ENCODE assay signal across 8 mouse cellular contexts in genomic region chr8:48553791-48554288, GRCm38 (mm10).
DNase-seq lines count a peak whose midpoint lies in the region; ATAC-seq lines count a peak whose summit lies in the region.

No protein-coding gene starts in this region.

- H3K4me3 ChIP-seq in kidney, embryonic 14.5 days (ENCODE audit: low read length), result peak overlapping the region; percentile 84
- peak overlapping the region; percentile 78 for H3K4me3 ChIP-seq in embryonic facial prominence, embryonic 15.5 days (replicated peaks)
- peak overlapping the region; percentile 72 for H3K4me3 ChIP-seq in intestine, embryonic 16.5 days (ENCODE audit: low read length)
- H3K4me3 ChIP-seq in neural tube, embryonic 13.5 days, result peak overlapping the region; percentile 77

- H3K4me1 ChIP-seq in kidney, embryonic 14.5 days (ENCODE audit: control insufficient read depth, insufficient read depth, low read length), result peaks cover 13% of the 10 kb centered on the region
- H3K4me1 ChIP-seq in embryonic facial prominence, embryonic 15.5 days, result peaks cover 13% of the 10 kb centered on the region
- H3K4me1 ChIP-seq in intestine, embryonic 16.5 days (ENCODE audit: control insufficient read depth, insufficient read depth, low read length), result no peaks in the 10 kb centered on the region; the same call in 1 of the 2 replicates
- peaks cover 22% of the 10 kb centered on the region for H3K4me1 ChIP-seq in neural tube, embryonic 13.5 days (replicated peaks)

- WGBS in kidney, embryonic 14.5 days, result 3% methylated on average over 9 of the region's 9 CpGs
- WGBS in embryonic facial prominence, embryonic 15.5 days, result under 1% methylated on average over 9 of the region's 9 CpGs
- WGBS in intestine, embryonic 16.5 days, result 4% methylated on average over 9 of the region's 9 CpGs
- WGBS in neural tube, embryonic 13.5 days, result 1% methylated on average over 9 of the region's 9 CpGs

- peak overlapping the region; percentile 77 for H3K4me2 ChIP-seq in kidney, embryonic 14.5 days (replicated peaks; ENCODE audit: low read depth, low read length)
- H3K4me2 ChIP-seq in embryonic facial prominence, embryonic 15.5 days (replicated peaks), result peak overlapping the region; percentile 82
- H3K4me2 ChIP-seq in intestine, embryonic 16.5 days (ENCODE audit: low read depth, low read length), result peak overlapping the region; percentile 89
- peak overlapping the region; percentile 88 for H3K4me2 ChIP-seq in neural tube, embryonic 13.5 days

- H3K9me3 ChIP-seq in kidney, embryonic 14.5 days (ENCODE audit: control insufficient read depth, low read length), result no peaks in the 10 kb centered on the region
- H3K9me3 ChIP-seq in embryonic facial prominence, embryonic 15.5 days (replicated peaks), result no peaks in the 10 kb centered on the region
- no peaks in the 10 kb centered on the region for H3K9me3 ChIP-seq in intestine, embryonic 16.5 days (ENCODE audit: control insufficient read depth, low read length)
- H3K9me3 ChIP-seq in neural tube, embryonic 13.5 days, result no peaks in the 10 kb centered on the region

- no peak for DNase-seq in kidney, postnatal 14 days
- DNase-seq in adrenal gland, postnatal 4 days (ENCODE audit: low spot score in 2 of 2), result no peak
- no peak for DNase-seq in thymus, postnatal 25 days
- no peak for DNase-seq in thymus, postnatal 4 days

- no peak for ATAC-seq in kidney, embryonic 14.5 days (ENCODE audit: low FRiP score, low TSS enrichment)
- no peak for ATAC-seq in embryonic facial prominence, embryonic 15.5 days (ENCODE audit: insufficient number of reproducible peaks, low FRiP score, low TSS enrichment, low read depth)
- no peak for ATAC-seq in intestine, embryonic 16.5 days
- no peak for ATAC-seq in neural tube, embryonic 13.5 days (ENCODE audit: low read depth)

- H3K27ac ChIP-seq in kidney, embryonic 14.5 days (ENCODE audit: low read depth, low read length), result no peak overlapping the region
- peak overlapping the region; percentile 97 for H3K27ac ChIP-seq in embryonic facial prominence, embryonic 15.5 days (replicated peaks)
- no peak overlapping the region for H3K27ac ChIP-seq in intestine, embryonic 16.5 days (ENCODE audit: low read length)
- H3K27ac ChIP-seq in neural tube, embryonic 13.5 days (replicated peaks), result peak overlapping the region; percentile 97

- no peaks in the 10 kb centered on the region for H3K36me3 ChIP-seq in kidney, embryonic 14.5 days (ENCODE audit: control insufficient read depth, insufficient read depth, low read length)
- no peaks in the 10 kb centered on the region for H3K36me3 ChIP-seq in embryonic facial prominence, embryonic 15.5 days
- no peaks in the 10 kb centered on the region for H3K36me3 ChIP-seq in intestine, embryonic 16.5 days (ENCODE audit: control insufficient read depth, insufficient read depth, low read length)
- H3K36me3 ChIP-seq in neural tube, embryonic 13.5 days, result no peaks in the 10 kb centered on the region

- H3K9ac ChIP-seq in kidney, embryonic 14.5 days (ENCODE audit: low read depth, low read length), result peak overlapping the region; percentile 83
- peak overlapping the region; percentile 86 for H3K9ac ChIP-seq in embryonic facial prominence, embryonic 15.5 days
- peak overlapping the region; percentile 41 for H3K9ac ChIP-seq in intestine, embryonic 16.5 days (ENCODE audit: low read depth, low read length)
- H3K9ac ChIP-seq in neural tube, embryonic 13.5 days, result peak overlapping the region; percentile 91

- no peaks in the 10 kb centered on the region for H3K27me3 ChIP-seq in kidney, embryonic 14.5 days (ENCODE audit: control insufficient read depth, insufficient read depth, low read length)
- no peaks in the 10 kb centered on the region for H3K27me3 ChIP-seq in embryonic facial prominence, embryonic 15.5 days
- no peaks in the 10 kb centered on the region for H3K27me3 ChIP-seq in intestine, embryonic 16.5 days (replicated peaks; ENCODE audit: control insufficient read depth, insufficient read depth, low read length)
- no peaks in the 10 kb centered on the region for H3K27me3 ChIP-seq in neural tube, embryonic 13.5 days

Comparison
In these comparisons a context has a peak if more than half of its experiments do, and no peak if none do; other contexts are left out.
1. H3K27ac ChIP-seq: peak in embryonic facial prominence, embryonic 15.5 days (single experiment) and neural tube, embryonic 13.5 days (single experiment); none in kidney, embryonic 14.5 days (single experiment) and intestine, embryonic 16.5 days (single experiment).
2. H3K9ac ChIP-seq: peak in every context shown above with its lines; median percentile 91 in neural tube, embryonic 13.5 days; 86 in embryonic facial prominence, embryonic 15.5 days; 83 in kidney, embryonic 14.5 days; 41 in intestine, embryonic 16.5 days.
3. Peak in every context shown above with its lines, with median percentiles within 50 percentile points of each other: H3K4me2 ChIP-seq and H3K4me3 ChIP-seq.